13 mouse cellular contexts compared by ENCODE assay signal in genomic region chr3:116221686-116222010, GRCm38 (mm10). TPM values are rescaled to one million over a fixed set of nuclear protein-coding genes. Genes with fewer than 3 reads are reported as not detected.
A peak's percentile ranks its signal among the peaks of the same experiment; 100 is the strongest.
DNase-seq lines count a peak whose midpoint lies in the region; ATAC-seq lines count a peak whose summit lies in the region.
"Had no signal": no experiment of that assay in that cellular context is flagged by ENCODE, and none has a peak within 500 bp of the region (broad histone marks: within the 10 kb centered on the region; RNA-seq: fewer than 3 reads in every experiment).

No protein-coding gene starts in this region.

- H3K4me3 ChIP-seq in lung, embryonic 15.5 days, result no peak overlapping the region
- H3K4me3 ChIP-seq in embryonic facial prominence, embryonic 11.5 days (ENCODE audit: low read depth, low read length), result no peak overlapping the region
- H3K4me3 ChIP-seq in stomach, embryonic 14.5 days (ENCODE audit: low read depth, low read length), result no peak overlapping the region
- H3K4me3 ChIP-seq: limb, embryonic 12.5 days had no signal

- H3K27ac ChIP-seq in lung, embryonic 15.5 days, result peak overlapping the region; percentile 78
- H3K27ac ChIP-seq in embryonic facial prominence, embryonic 11.5 days (replicated peaks; ENCODE audit: low read depth, low read length), result no peak overlapping the region
- H3K27ac ChIP-seq in stomach, embryonic 14.5 days (ENCODE audit: low read length), result peak overlapping the region; percentile 75; the same call in 1 of the 2 replicates
- H3K27ac ChIP-seq: limb, embryonic 12.5 days; midbrain, embryonic 15.5 days had no signal

- H3K36me3 ChIP-seq in lung, embryonic 15.5 days, result no peaks in the 10 kb centered on the region
- no peaks in the 10 kb centered on the region for H3K36me3 ChIP-seq in embryonic facial prominence, embryonic 11.5 days (replicated peaks; ENCODE audit: control insufficient read depth, insufficient read depth, low read depth, low read length)
- H3K36me3 ChIP-seq in stomach, embryonic 14.5 days (ENCODE audit: control insufficient read depth, insufficient read depth, low read length), result no peaks in the 10 kb centered on the region
- H3K36me3 ChIP-seq: limb, embryonic 12.5 days; midbrain, embryonic 15.5 days had no signal

- DNase-seq in embryo, embryonic 10 days (ENCODE audit: low spot score), result peak; percentile 30
- DNase-seq in embryo, embryonic 9.5 days (ENCODE audit: extremely low spot score), result no peak
- no peak for DNase-seq in lung, adult 18-20 months
- peak; percentile 46 for DNase-seq in embryonic facial prominence, embryonic 11.5 days (ENCODE audit: low spot score)
- no peak for DNase-seq in T-cell, adult 2 months (ENCODE audit: low spot score)
- no peak for DNase-seq in cerebellum, adult 9-11 months
- DNase-seq: cerebellum, adult 11-12 months; gastrocnemius, postnatal 14 days had no signal

- H3K4me2 ChIP-seq in lung, embryonic 15.5 days, result no peak overlapping the region
- H3K4me2 ChIP-seq in embryonic facial prominence, embryonic 11.5 days (ENCODE audit: low read depth, low read length), result no peak overlapping the region
- no peak overlapping the region for H3K4me2 ChIP-seq in stomach, embryonic 14.5 days (replicated peaks; ENCODE audit: low read depth, low read length)
- H3K4me2 ChIP-seq: limb, embryonic 12.5 days had no signal

- no peaks in the 10 kb centered on the region for H3K9me3 ChIP-seq in lung, embryonic 15.5 days
- H3K9me3 ChIP-seq in embryonic facial prominence, embryonic 11.5 days (replicated peaks; ENCODE audit: control insufficient read depth, low read length), result no peaks in the 10 kb centered on the region
- no peaks in the 10 kb centered on the region for H3K9me3 ChIP-seq in stomach, embryonic 14.5 days (ENCODE audit: control insufficient read depth, low read depth, low read length)
- H3K9me3 ChIP-seq: limb, embryonic 12.5 days; midbrain, embryonic 15.5 days had no signal

- WGBS in lung, embryonic 15.5 days, result 12% methylated on average over 3 of the region's 3 CpGs
- 15% methylated on average over 3 of the region's 3 CpGs for WGBS in embryonic facial prominence, embryonic 11.5 days
- 22% methylated on average over 3 of the region's 3 CpGs for WGBS in stomach, embryonic 14.5 days

- H3K27me3 ChIP-seq in lung, embryonic 15.5 days, result no peaks in the 10 kb centered on the region
- H3K27me3 ChIP-seq in embryonic facial prominence, embryonic 11.5 days (ENCODE audit: control insufficient read depth, insufficient read depth, low read length), result no peaks in the 10 kb centered on the region
- no peaks in the 10 kb centered on the region for H3K27me3 ChIP-seq in stomach, embryonic 14.5 days (ENCODE audit: control insufficient read depth, insufficient read depth, low read length)
- H3K27me3 ChIP-seq: limb, embryonic 12.5 days; midbrain, embryonic 15.5 days; Patski had no signal

- H3K9ac ChIP-seq in lung, embryonic 15.5 days, result no peak overlapping the region
- H3K9ac ChIP-seq in embryonic facial prominence, embryonic 11.5 days (replicated peaks; ENCODE audit: low read length), result no peak overlapping the region
- H3K9ac ChIP-seq in stomach, embryonic 14.5 days (replicated peaks; ENCODE audit: low read depth, low read length), result no peak overlapping the region
- H3K9ac ChIP-seq: limb, embryonic 12.5 days; midbrain, embryonic 15.5 days had no signal

- 0 out of 2 replicates have a peak, but pooled peaks cover 15% of the 10 kb centered on the region for H3K4me1 ChIP-seq in lung, embryonic 15.5 days
- H3K4me1 ChIP-seq in embryonic facial prominence, embryonic 11.5 days (ENCODE audit: control insufficient read depth, insufficient read depth, low read length), result no peaks in the 10 kb centered on the region
- H3K4me1 ChIP-seq in stomach, embryonic 14.5 days (ENCODE audit: control insufficient read depth, insufficient read depth, low read length), result no peaks in the 10 kb centered on the region
- H3K4me1 ChIP-seq: limb, embryonic 12.5 days had no signal

- ATAC-seq in lung, embryonic 15.5 days (ENCODE audit: borderline replicate concordance, extremely low read depth, low FRiP score, low TSS enrichment), result peak; percentile 77
- no peak for ATAC-seq in embryonic facial prominence, embryonic 11.5 days (replicated peaks; ENCODE audit: insufficient number of reproducible peaks, low FRiP score, low TSS enrichment, low read depth)
- ATAC-seq in stomach, embryonic 14.5 days (ENCODE audit: insufficient number of reproducible peaks, insufficient read depth, low FRiP score, low read depth), result no peak; the same call in 1 of the 2 replicates
- ATAC-seq: Patski had no signal

RNA-seq across cellular contexts. Expression of gene Gpr88, which starts 31.7 kb away (rescaled TPM):
- polyA plus RNA-seq in lung, embryonic 15.5 days (2015; fragmentation: Nextera tagmentation; extraction: Ambion mirVana), result 1.3 and 1.4 TPM in 2 replicates
- polyA plus RNA-seq in embryonic facial prominence, embryonic 11.5 days (2014; fragmentation: Nextera tagmentation; extraction: Ambion mirVana), result 0.20 and 0.56 TPM in 2 replicates
- polyA plus RNA-seq in stomach, embryonic 14.5 days (2014; fragmentation: Nextera tagmentation; extraction: Ambion mirVana), result 2.1 and 3.7 TPM in 2 replicates

Comparison
In these comparisons a context has a peak if more than half of its experiments do, and no peak if none do; other contexts are left out.
1. DNase-seq: peak in embryo, embryonic 10 days (single experiment) and embryonic facial prominence, embryonic 11.5 days (single experiment); none in embryo, embryonic 9.5 days (single experiment), lung, adult 18-20 months (0 of 2), T-cell, adult 2 months (single experiment) and cerebellum, adult 9-11 months (single experiment).